Mouse (Mus musculus): Measurements from ENCODE around the gene Gm20388. TPM values are rescaled to one million over a fixed set of nuclear protein-coding genes. Genes with fewer than 3 reads are reported as not detected.
A peak's percentile ranks its signal among the peaks of the same experiment; 100 is the strongest.

Gm20388 gene
- polyA plus RNA-seq, 1 experiment from 2014 or later, result not detected

- no peaks in the 10 kb centered on the region for H3K36me3 ChIP-seq
- WGBS, result 59% methylated on average over 18 of the region's 18 CpGs
- no peaks in the 10 kb centered on the region for H3K9me3 ChIP-seq (replicated peaks)
- no peak overlapping the region for H3K9ac ChIP-seq
- ATAC-seq (replicated peaks; ENCODE audit: insufficient number of reproducible peaks, insufficient read depth, low FRiP score, low read depth), result peak; percentile 79
- H3K27me3 ChIP-seq, result no peaks in the 10 kb centered on the region
- H3K4me3 ChIP-seq, result no peak overlapping the region
- no peak overlapping the region for H3K4me2 ChIP-seq
- peaks cover 11% of the 10 kb centered on the region for H3K4me1 ChIP-seq (replicated peaks)
- H3K27ac ChIP-seq, result peak overlapping the region; percentile 14; the same call in 1 of the 2 replicates
These were observed 2882.9 kb downstream of the Gm20388 start for GRCm38 (mm10) chr8:122793375-122794174.

- WGBS, result 81% methylated on average over 5 of the region's 5 CpGs
- Histone ChIP-seq H3K9me3 (replicated peaks) (no peaks in the 10 kb centered on the region), H3K9ac (no peak overlapping the region), H3K36me3 (no peaks in the 10 kb centered on the region), H3K4me2 (no peak overlapping the region), H3K4me1 (replicated peaks) (peaks cover 11% of the 10 kb centered on the region), H3K27me3 (no peaks in the 10 kb centered on the region), H3K4me3 (no peak overlapping the region), H3K27ac (no peak overlapping the region)
- no peak for ATAC-seq (replicated peaks; ENCODE audit: insufficient number of reproducible peaks, insufficient read depth, low FRiP score, low read depth)
These were observed 2883.5 kb downstream of the Gm20388 start for GRCm38 (mm10) chr8:122794175-122794454.

GRCm38 (mm10) chr8:122803906-122804761 is 2893.5 kb downstream of the Gm20388 start:
- H3K27me3 ChIP-seq, result no peaks in the 10 kb centered on the region
- 56% methylated on average over 15 of the region's 15 CpGs for WGBS
- H3K4me3 ChIP-seq, result no peak overlapping the region
- no peak for ATAC-seq (replicated peaks; ENCODE audit: insufficient number of reproducible peaks, insufficient read depth, low FRiP score, low read depth)
- no peaks in the 10 kb centered on the region for H3K9me3 ChIP-seq (replicated peaks)
- no peaks in the 10 kb centered on the region; the same call in 1 of the 2 replicates for H3K36me3 ChIP-seq
- no peak overlapping the region for H3K27ac ChIP-seq
- no peak overlapping the region for H3K9ac ChIP-seq
- H3K4me1 ChIP-seq (replicated peaks), result no peaks in the 10 kb centered on the region
- no peak overlapping the region for H3K4me2 ChIP-seq

GRCm38 (mm10) chr8:122805349-122805748 is 2894.7 kb downstream of the Gm20388 start:
- H3K4me2 ChIP-seq, result no peak overlapping the region
- no peaks in the 10 kb centered on the region; the same call in 1 of the 2 replicates for H3K36me3 ChIP-seq
- no peak overlapping the region for H3K27ac ChIP-seq
- ATAC-seq (replicated peaks; ENCODE audit: insufficient number of reproducible peaks, insufficient read depth, low FRiP score, low read depth), result no peak
- H3K4me1 ChIP-seq (replicated peaks), result no peaks in the 10 kb centered on the region
- no peaks in the 10 kb centered on the region for H3K9me3 ChIP-seq (replicated peaks)
- no peak overlapping the region for H3K9ac ChIP-seq
- WGBS, result 56% methylated on average over 3 of the region's 3 CpGs
- no peaks in the 10 kb centered on the region for H3K27me3 ChIP-seq
- no peak overlapping the region for H3K4me3 ChIP-seq

GRCm38 (mm10) chr8:122806956-122807538 is 2896.4 kb downstream of the Gm20388 start:
- no peak overlapping the region for H3K4me3 ChIP-seq
- no peak overlapping the region for H3K27ac ChIP-seq
- no peak overlapping the region for H3K4me2 ChIP-seq
- no peaks in the 10 kb centered on the region for H3K4me1 ChIP-seq (replicated peaks)
- H3K36me3 ChIP-seq, result no peaks in the 10 kb centered on the region; the same call in 1 of the 2 replicates
- H3K9ac ChIP-seq, result no peak overlapping the region
- 64% methylated on average over 7 of the region's 7 CpGs for WGBS
- ATAC-seq (replicated peaks; ENCODE audit: insufficient number of reproducible peaks, insufficient read depth, low FRiP score, low read depth), result no peak
- H3K9me3 ChIP-seq (replicated peaks), result no peaks in the 10 kb centered on the region
- no peaks in the 10 kb centered on the region for H3K27me3 ChIP-seq

- Histone ChIP-seq H3K27me3 (no peaks in the 10 kb centered on the region), H3K4me2 (no peak overlapping the region), H3K4me3 (no peak overlapping the region), H3K27ac (no peak overlapping the region), H3K36me3 (no peaks in the 10 kb centered on the region; the same call in 1 of the 2 replicates), H3K9ac (no peak overlapping the region), H3K4me1 (replicated peaks) (no peaks in the 10 kb centered on the region), H3K9me3 (replicated peaks) (no peaks in the 10 kb centered on the region)
- WGBS, result 89% methylated on average over 4 of the region's 4 CpGs
- ATAC-seq (replicated peaks; ENCODE audit: insufficient number of reproducible peaks, insufficient read depth, low FRiP score, low read depth), result no peak
These were observed 2897.3 kb downstream of the Gm20388 start for GRCm38 (mm10) chr8:122807907-122808306.

- Histone ChIP-seq H3K9me3 (replicated peaks) (no peaks in the 10 kb centered on the region), H3K27me3 (no peaks in the 10 kb centered on the region; the same call in 1 of the 2 replicates), H3K4me2 (no peak overlapping the region), H3K9ac (no peak overlapping the region), H3K27ac (no peak overlapping the region), H3K4me1 (replicated peaks) (no peaks in the 10 kb centered on the region), H3K36me3 (no peaks in the 10 kb centered on the region), H3K4me3 (no peak overlapping the region)
- no peak for ATAC-seq (replicated peaks; ENCODE audit: insufficient number of reproducible peaks, insufficient read depth, low FRiP score, low read depth)
- WGBS, result 71% methylated on average over 8 of the region's 8 CpGs
These were observed 2899.7 kb downstream of the Gm20388 start for GRCm38 (mm10) chr8:122810376-122810775.

GRCm38 (mm10) chr8:122811870-122812494 is 2901.3 kb downstream of the Gm20388 start:
- H3K4me3 ChIP-seq, result no peak overlapping the region
- ATAC-seq (replicated peaks; ENCODE audit: insufficient number of reproducible peaks, insufficient read depth, low FRiP score, low read depth), result no peak
- H3K9me3 ChIP-seq (replicated peaks), result no peaks in the 10 kb centered on the region
- no peaks in the 10 kb centered on the region for H3K4me1 ChIP-seq (replicated peaks)
- H3K4me2 ChIP-seq, result no peak overlapping the region
- no peak overlapping the region for H3K9ac ChIP-seq
- no peaks in the 10 kb centered on the region; the same call in 1 of the 2 replicates for H3K27me3 ChIP-seq
- 84% methylated on average over 16 of the region's 16 CpGs for WGBS
- no peak overlapping the region for H3K27ac ChIP-seq
- no peaks in the 10 kb centered on the region for H3K36me3 ChIP-seq

GRCm38 (mm10) chr8:122812610-122813250 is 2902.1 kb downstream of the Gm20388 start:
- no peaks in the 10 kb centered on the region for H3K4me1 ChIP-seq (replicated peaks)

GRCm38 (mm10) chr8:122814608-122815007 is 2904.0 kb downstream of the Gm20388 start:
- Histone ChIP-seq H3K36me3 (no peaks in the 10 kb centered on the region), H3K4me3 (no peak overlapping the region), H3K27ac (no peak overlapping the region), H3K9me3 (replicated peaks) (no peaks in the 10 kb centered on the region), H3K4me1 (replicated peaks) (no peaks in the 10 kb centered on the region), H3K27me3 (no peaks in the 10 kb centered on the region; the same call in 1 of the 2 replicates), H3K4me2 (no peak overlapping the region), H3K9ac (no peak overlapping the region)
- ATAC-seq (replicated peaks; ENCODE audit: insufficient number of reproducible peaks, insufficient read depth, low FRiP score, low read depth), result no peak
- WGBS, result 33% methylated on average over 7 of the region's 7 CpGs

More at GRCm38 (mm10) chr8:122812610-122813250, 2902.1 kb downstream of the Gm20388 start:
- H3K36me3 ChIP-seq, result no peaks in the 10 kb centered on the region
- 74% methylated on average over 14 of the region's 14 CpGs for WGBS
- no peak for ATAC-seq (replicated peaks; ENCODE audit: insufficient number of reproducible peaks, insufficient read depth, low FRiP score, low read depth)
- no peak overlapping the region for H3K27ac ChIP-seq
- no peaks in the 10 kb centered on the region; the same call in 1 of the 2 replicates for H3K27me3 ChIP-seq
- H3K9ac ChIP-seq, result no peak overlapping the region
- H3K4me3 ChIP-seq, result no peak overlapping the region
- H3K4me2 ChIP-seq, result no peak overlapping the region
- H3K9me3 ChIP-seq (replicated peaks), result no peaks in the 10 kb centered on the region
